Mouse (Mus musculus): ENCODE measurements at regions not wholly inside any gene's neighbourhood (a gene's known extent, or its start where the extent isn't known, plus 50 kb on each side); places are given as distances from the start of the nearest gene placed in this dataset.

DNA sequence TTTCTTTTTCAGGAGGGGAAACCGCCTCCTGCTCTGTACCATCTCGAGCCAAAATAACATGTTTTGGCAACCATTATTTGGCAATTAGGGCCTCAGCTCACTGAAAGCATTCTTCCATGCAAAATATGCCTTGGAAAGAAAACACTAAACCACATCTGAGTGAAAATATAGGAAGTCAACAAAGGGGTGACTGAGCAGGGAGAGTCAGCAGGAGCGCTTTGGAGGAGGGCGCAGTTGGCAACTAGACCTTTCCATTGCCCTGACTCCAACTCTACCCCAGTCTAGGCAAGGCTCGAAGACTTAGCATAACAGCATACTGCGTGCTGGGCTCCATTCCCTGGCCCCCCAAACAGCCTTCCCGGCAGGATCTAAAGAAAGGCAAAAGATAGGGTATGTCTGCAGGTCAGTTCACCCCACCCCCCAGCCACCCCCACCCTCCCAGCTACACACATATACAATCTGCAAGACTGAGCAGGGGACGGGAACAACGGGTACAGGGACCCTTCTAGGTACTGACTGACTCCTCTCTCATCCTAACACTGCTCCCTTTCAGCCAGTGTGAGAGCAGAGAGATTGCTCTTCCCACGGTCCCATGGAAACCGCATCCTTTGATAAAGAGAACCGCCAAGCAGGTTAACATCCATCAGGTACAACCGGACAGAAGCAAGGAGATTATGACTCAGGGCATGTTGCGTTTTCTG is 163.5 kb upstream of the Lef1 start:
- Histone ChIP-seq H3K27me3 (replicated peaks) (no peaks in the 10 kb centered on the region), H3K36me3 (replicated peaks) (no peaks in the 10 kb centered on the region), H3K4me3 (peak overlapping the region; percentile 35; the same call in 1 of the 2 replicates), H3K9me3 (no peaks in the 10 kb centered on the region), H3K4me1 (peaks cover 33% of the 10 kb centered on the region), H3K9ac (no peak overlapping the region), H3K4me2 (peak overlapping the region; percentile 71), H3K27ac (peak overlapping the region; percentile 87)
- WGBS = 57% methylated on average over 14 of the region's 14 CpGs
- ATAC-seq (replicated peaks) = peak; percentile 64

DNA sequence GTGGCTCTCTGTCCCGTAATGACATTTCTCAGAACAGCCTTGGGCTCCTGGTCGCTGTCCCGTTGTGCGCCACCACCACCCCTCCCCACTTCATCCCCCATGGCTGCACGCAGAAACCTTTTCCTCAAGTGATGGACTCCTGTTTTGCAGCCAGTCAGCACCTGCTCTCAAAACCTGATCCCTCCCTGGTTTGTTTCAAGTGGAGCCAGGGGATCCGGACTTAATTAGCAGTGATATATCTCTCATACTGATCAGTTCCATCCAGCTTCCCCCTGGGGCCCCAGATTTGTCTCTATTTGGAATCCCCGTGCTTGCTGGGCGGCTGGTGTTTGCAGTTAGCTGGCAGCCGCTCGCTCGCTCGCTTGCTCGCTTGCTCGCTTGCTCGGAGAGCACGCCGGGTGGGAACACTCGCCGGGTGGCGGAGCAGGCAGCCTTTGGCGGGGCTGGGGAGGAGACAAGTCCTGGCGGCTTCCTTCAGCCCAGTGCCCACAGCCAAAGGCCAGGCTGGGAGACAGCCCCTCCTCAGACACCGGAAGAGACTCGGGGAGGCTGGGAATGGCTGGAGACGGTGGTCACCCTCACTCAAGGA is 164.3 kb upstream of the Lef1 start:
- H3K4me2 ChIP-seq = peak overlapping the region; percentile 71
- WGBS = under 1% methylated on average over 25 of the region's 25 CpGs
- ATAC-seq (replicated peaks) = peak; percentile 87

DNA sequence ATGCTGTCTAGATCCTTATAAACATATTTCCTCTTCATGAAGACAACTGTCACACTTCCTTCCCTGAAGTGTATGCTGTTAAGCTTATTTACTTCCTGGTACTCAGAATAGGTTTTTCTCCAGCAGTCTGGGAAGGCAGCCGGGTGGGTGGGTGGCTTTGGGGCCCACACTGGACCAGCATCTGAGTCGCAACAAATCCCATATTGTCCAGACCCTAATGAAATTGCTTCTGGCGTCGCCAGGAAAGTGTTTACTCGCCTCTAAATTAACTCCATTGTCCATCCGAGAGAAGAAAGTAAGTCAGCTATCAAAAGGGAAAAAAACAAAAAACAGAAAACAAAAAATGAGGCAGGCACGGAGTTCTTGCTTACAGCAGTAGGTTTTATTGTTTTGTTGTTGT is 164.9 kb upstream of the Lef1 start:
- peak overlapping the region; percentile 87 for H3K27ac ChIP-seq
- no peak; the same call in 1 of the 2 replicates for ATAC-seq (replicated peaks)

More for the DNA sequence above, 164.3 kb upstream of the Lef1 start:
- peaks cover 33% of the 10 kb centered on the region for H3K4me1 ChIP-seq
- H3K9ac ChIP-seq = peak overlapping the region; percentile 37
- no peaks in the 10 kb centered on the region for H3K27me3 ChIP-seq (replicated peaks)
- H3K36me3 ChIP-seq (replicated peaks) = no peaks in the 10 kb centered on the region
- H3K4me3 ChIP-seq = peak overlapping the region; percentile 35
- H3K27ac ChIP-seq = peak overlapping the region; percentile 87
- no peaks in the 10 kb centered on the region for H3K9me3 ChIP-seq

DNA sequence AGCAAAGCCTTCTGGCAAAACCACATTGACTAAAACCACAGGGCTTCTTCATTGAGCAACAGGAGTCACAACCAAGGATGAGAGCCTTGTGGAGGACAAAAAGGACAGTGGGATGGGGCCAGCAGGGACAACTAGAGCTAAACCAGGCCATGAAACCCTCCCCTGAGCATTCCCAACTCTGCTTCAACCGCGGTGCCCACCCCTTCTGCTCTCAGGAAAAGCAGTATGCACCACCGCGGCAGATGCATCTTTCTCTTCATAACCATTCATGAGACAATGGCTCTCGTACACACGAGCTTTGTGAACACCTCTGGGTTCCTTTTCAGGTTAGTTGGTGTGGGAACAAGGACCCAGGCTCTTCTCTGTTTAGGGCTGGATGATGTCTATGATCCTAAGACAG is 166.0 kb upstream of the Lef1 start:
- whole genome bisulfite sequencing = 94% methylated on average over 6 of the region's 6 CpGs
- ATAC-seq (replicated peaks) = no peak
- Histone ChIP-seq H3K27me3 (replicated peaks) (no peaks in the 10 kb centered on the region), H3K4me1 (peaks cover 33% of the 10 kb centered on the region), H3K4me3 (no peak overlapping the region), H3K27ac (no peak overlapping the region), H3K4me2 (no peak overlapping the region), H3K9ac (no peak overlapping the region), H3K36me3 (replicated peaks) (no peaks in the 10 kb centered on the region), H3K9me3 (no peaks in the 10 kb centered on the region)

More for the DNA sequence above, 164.9 kb upstream of the Lef1 start:
- H3K9ac ChIP-seq = no peak overlapping the region
- H3K36me3 ChIP-seq (replicated peaks) = no peaks in the 10 kb centered on the region
- H3K4me3 ChIP-seq = peak overlapping the region; percentile 35
- peaks cover 33% of the 10 kb centered on the region for H3K4me1 ChIP-seq
- WGBS = 5% methylated on average over 7 of the region's 7 CpGs
- no peaks in the 10 kb centered on the region for H3K9me3 ChIP-seq
- H3K27me3 ChIP-seq (replicated peaks) = no peaks in the 10 kb centered on the region
- peak overlapping the region; percentile 71 for H3K4me2 ChIP-seq

DNA sequence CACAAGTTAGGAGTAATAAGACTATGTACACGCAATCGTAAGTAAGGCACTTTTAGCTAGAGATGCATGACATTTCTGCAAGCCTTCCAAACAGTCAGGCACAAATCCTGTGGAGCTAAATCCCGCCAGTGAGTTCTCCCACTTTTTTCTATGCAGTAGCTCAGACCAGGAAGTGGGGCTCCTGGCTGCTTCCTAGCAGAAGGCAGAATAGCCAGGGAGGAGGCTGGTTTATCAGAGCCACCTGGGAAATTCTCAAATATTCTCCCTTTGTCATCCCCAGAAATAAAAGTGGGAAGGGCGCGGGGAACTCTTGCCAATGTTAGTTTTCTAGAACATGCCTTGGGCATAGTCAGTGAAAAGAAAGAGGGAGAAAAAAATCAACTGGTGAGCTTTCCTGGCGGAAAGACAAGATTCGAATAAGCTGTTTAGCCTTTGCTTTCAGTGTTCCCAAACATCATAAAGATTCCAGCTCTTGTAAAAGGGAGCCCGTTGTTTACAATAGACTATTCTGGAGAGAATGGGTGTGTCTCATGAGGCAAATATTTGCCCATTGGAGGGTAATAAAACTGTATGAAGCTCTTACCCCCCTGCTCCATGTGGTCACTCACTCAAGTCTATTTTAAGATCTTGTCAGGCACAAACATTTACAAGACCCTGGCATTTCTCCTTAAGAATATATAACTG is 167.2 kb upstream of the Lef1 start:
- no peaks in the 10 kb centered on the region for H3K36me3 ChIP-seq (replicated peaks)
- no peak overlapping the region for H3K4me3 ChIP-seq
- H3K4me1 ChIP-seq = peaks cover 33% of the 10 kb centered on the region
- no peak overlapping the region for H3K9ac ChIP-seq
- H3K27me3 ChIP-seq (replicated peaks) = no peaks in the 10 kb centered on the region
- no peak overlapping the region for H3K27ac ChIP-seq
- H3K9me3 ChIP-seq = no peaks in the 10 kb centered on the region
- ATAC-seq (replicated peaks) = no peak
- 74% methylated on average over 8 of the region's 8 CpGs for WGBS
- H3K4me2 ChIP-seq = no peak overlapping the region

DNA sequence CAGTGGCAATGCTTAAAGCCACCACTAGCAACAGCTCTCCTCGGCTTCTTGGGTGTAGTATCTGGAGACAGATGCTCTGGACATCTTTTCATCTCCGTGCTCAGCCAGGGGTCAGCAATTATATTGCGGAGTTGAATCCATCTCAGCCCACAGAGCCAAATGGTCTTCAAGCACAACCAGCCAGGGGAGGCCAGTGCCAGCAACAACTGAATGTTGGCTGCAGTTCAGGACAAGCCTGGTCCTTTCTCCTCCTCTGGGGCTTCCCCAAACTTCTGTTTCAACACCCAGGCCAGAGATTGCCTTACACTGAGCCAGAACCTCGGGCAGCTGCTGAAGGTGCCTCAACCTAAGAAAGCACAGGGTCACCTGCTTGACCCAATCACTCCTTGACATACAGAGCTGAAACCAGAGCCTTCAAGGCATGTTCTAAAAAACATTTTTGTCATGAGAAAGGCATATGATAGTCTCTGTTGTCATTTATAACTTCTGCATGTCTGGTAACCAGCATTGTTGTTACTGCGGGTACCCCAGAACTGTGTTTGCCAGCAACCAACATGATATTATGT is 169.9 kb upstream of the Lef1 start:
- no peaks in the 10 kb centered on the region for H3K9me3 ChIP-seq
- H3K4me2 ChIP-seq = no peak overlapping the region
- H3K4me1 ChIP-seq = peaks cover 17% of the 10 kb centered on the region
- no peak for ATAC-seq (replicated peaks)
- no peak overlapping the region for H3K4me3 ChIP-seq
- H3K36me3 ChIP-seq (replicated peaks) = no peaks in the 10 kb centered on the region
- WGBS = 81% methylated on average over 5 of the region's 5 CpGs
- no peak overlapping the region for H3K9ac ChIP-seq
- no peaks in the 10 kb centered on the region for H3K27me3 ChIP-seq (replicated peaks)
- no peak overlapping the region for H3K27ac ChIP-seq

DNA sequence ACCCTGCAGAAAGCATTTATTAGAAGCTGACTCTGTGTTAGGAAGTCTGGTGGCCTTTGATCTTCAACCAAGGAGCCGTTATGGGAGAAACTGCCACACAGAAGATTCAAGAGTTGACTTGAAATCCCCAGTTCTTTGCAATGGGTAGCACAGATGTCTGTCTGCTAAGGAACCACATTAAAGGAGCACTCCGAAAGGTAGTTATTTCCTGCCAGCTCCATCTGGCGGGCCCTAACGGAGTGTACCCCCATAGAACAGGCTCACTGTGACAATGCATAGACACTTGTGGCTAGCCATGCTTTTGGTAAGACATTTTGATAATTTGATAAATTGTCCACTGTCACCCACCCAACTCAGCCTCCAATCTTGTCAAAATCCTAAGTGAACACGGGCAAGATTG is 173.3 kb upstream of the Lef1 start:
- no peak overlapping the region for H3K9ac ChIP-seq
- no peaks in the 10 kb centered on the region for H3K9me3 ChIP-seq
- peaks cover 4% of the 10 kb centered on the region; the same call in 1 of the 2 replicates for H3K4me1 ChIP-seq
- H3K27me3 ChIP-seq (replicated peaks) = no peaks in the 10 kb centered on the region
- no peak overlapping the region for H3K4me3 ChIP-seq
- H3K4me2 ChIP-seq = no peak overlapping the region
- ATAC-seq (replicated peaks) = no peak
- H3K27ac ChIP-seq = no peak overlapping the region
- 74% methylated on average over 5 of the region's 5 CpGs for WGBS
- H3K36me3 ChIP-seq (replicated peaks) = no peaks in the 10 kb centered on the region

DNA sequence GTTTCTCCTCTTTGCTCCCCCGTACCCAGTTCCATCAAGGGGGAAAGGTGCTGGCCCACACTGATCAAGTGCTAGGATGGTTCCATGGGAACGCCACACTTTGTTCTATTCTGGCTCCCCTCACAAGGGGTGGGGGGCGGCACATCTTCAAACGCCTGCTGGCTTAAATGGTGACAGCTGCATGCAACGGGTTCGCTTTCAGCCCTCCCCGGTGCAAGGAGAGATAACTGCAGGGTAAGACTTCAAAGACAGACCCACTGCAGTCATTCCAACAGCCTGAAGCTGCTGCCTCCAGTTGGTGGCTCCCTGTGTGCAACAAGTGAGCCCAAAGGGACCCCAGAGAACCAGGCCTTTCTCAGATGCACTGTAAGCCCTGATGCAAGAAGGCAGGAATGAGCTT is 173.9 kb upstream of the Lef1 start:
- H3K36me3 ChIP-seq (replicated peaks) = no peaks in the 10 kb centered on the region
- ATAC-seq (replicated peaks) = no peak; the same call in 1 of the 2 replicates
- no peak overlapping the region for H3K4me2 ChIP-seq
- 36% methylated on average over 7 of the region's 7 CpGs for WGBS
- H3K9ac ChIP-seq = no peak overlapping the region
- H3K4me1 ChIP-seq = peaks cover 4% of the 10 kb centered on the region; the same call in 1 of the 2 replicates
- H3K27me3 ChIP-seq (replicated peaks) = no peaks in the 10 kb centered on the region
- H3K9me3 ChIP-seq = no peaks in the 10 kb centered on the region
- H3K27ac ChIP-seq = no peak overlapping the region
- no peak overlapping the region for H3K4me3 ChIP-seq

DNA sequence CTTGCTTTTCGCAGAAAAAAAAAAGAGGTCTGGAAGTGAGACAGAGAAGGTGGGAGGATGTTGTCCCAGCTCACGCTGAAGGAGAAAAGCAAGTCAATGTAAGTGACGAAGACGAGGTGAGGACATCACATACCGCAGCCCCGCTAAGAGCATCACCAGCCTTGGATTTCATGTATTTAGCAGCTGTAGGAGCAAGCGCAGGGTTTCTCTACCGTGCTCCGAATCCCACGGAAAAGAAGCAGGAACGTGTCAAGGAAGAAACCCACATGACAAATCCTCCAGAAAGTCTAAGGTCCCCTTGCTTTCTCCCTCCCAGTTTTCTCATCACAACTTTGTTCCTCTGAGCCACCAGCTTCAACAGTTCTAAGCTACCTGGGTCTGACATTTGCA is 174.3 kb upstream of the Lef1 start:
- Histone ChIP-seq H3K4me1 (peaks cover 4% of the 10 kb centered on the region; the same call in 1 of the 2 replicates), H3K27ac (no peak overlapping the region)

DNA sequence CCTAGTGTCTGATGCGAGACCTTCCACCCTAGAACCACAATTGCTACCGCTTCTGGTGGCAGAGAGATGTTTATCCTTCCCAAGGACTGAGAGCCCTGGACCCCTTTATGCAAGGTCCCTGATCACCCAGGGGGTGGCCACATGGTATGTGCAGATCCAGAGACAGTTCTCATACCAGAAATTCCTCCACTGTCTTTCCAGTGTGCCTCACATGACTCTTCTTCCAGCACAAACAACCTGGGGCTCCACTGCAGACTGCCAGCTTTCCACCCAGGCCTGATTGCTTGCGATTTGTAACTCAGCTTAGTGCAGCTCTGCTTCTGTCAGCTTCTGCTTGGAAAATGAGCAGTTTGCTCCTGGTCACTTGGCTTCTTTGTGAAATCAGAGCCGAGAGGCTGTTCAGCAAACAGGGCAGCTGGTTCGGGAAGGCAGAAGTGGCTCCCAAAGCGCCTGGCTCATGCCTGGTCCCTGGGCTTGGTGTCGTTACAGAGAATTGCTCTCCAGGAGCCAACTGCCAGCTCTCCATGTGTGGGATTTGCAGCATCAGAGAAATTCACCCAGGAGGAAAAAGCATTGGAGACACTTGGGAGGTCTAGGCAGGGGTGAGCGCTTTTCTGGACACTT is 174.9 kb upstream of the Lef1 start:
- ATAC-seq (replicated peaks) = no peak
- Histone ChIP-seq H3K27me3 (replicated peaks) (no peaks in the 10 kb centered on the region), H3K4me3 (no peak overlapping the region), H3K4me1 (peaks cover 4% of the 10 kb centered on the region; the same call in 1 of the 2 replicates), H3K9ac (no peak overlapping the region), H3K36me3 (replicated peaks) (no peaks in the 10 kb centered on the region), H3K27ac (no peak overlapping the region), H3K9me3 (no peaks in the 10 kb centered on the region), H3K4me2 (no peak overlapping the region)
- 71% methylated on average over 8 of the region's 8 CpGs for WGBS

More for the DNA sequence above, 174.3 kb upstream of the Lef1 start:
- ATAC-seq (replicated peaks) = no peak
- Histone ChIP-seq H3K4me3 (no peak overlapping the region), H3K36me3 (replicated peaks) (no peaks in the 10 kb centered on the region), H3K27me3 (replicated peaks) (no peaks in the 10 kb centered on the region), H3K9me3 (no peaks in the 10 kb centered on the region), H3K9ac (no peak overlapping the region), H3K4me2 (no peak overlapping the region)
- WGBS = 83% methylated on average over 11 of the region's 11 CpGs

DNA sequence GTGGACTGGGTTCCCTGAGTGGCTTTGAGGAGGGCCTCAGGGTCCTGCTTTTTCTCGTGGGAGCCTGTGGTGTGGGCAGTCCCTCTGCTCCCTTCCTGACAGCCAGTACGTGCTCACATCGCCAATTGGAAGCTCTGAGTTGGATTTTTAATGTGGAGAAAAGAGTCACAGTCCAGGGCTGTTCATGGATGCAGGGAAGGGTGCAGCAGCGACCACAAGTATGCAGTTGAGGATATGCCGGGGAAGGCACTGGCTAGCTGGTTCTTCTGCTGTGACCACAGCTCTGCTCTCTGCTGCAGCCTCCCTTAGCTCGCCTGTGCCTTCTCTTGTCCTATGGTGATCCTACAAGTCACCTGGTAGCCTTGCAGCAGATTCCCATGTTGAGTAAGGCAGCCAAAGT is 177.5 kb upstream of the Lef1 start:
- no peak overlapping the region for H3K4me3 ChIP-seq
- no peaks in the 10 kb centered on the region for H3K36me3 ChIP-seq (replicated peaks)
- no peak for ATAC-seq (replicated peaks)
- H3K4me1 ChIP-seq = peaks cover 4% of the 10 kb centered on the region; the same call in 1 of the 2 replicates
- H3K4me2 ChIP-seq = no peak overlapping the region
- no peaks in the 10 kb centered on the region for H3K9me3 ChIP-seq
- no peak overlapping the region for H3K27ac ChIP-seq
- H3K27me3 ChIP-seq (replicated peaks) = no peaks in the 10 kb centered on the region
- H3K9ac ChIP-seq = no peak overlapping the region
- 78% methylated on average over 6 of the region's 6 CpGs for WGBS

DNA sequence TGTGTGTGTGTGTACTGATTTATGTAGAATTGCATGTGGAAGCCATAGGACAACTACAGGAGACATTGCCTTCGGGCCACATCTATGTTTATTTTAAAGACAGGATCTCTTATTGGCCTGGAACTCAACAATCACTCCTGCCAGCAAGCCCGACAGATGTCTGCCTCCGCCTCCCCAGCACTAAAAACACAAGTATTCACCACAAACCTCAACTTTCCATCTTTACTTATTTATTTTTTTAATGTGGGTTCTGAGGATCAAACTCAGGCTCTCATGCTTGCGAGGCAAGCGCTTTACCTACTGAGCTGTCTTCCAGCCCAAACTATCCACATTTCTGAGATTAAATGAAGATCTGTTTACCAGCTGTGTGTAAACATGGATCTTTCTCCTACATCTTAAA is 178.0 kb upstream of the Lef1 start:
- 94% methylated on average over 5 of the region's 5 CpGs for WGBS
- no peak overlapping the region for H3K27ac ChIP-seq
- H3K4me2 ChIP-seq = no peak overlapping the region
- H3K27me3 ChIP-seq (replicated peaks) = no peaks in the 10 kb centered on the region
- no peak overlapping the region for H3K9ac ChIP-seq
- no peaks in the 10 kb centered on the region for H3K9me3 ChIP-seq
- no peak for ATAC-seq (replicated peaks)
- peaks cover 4% of the 10 kb centered on the region; the same call in 1 of the 2 replicates for H3K4me1 ChIP-seq
- no peaks in the 10 kb centered on the region for H3K36me3 ChIP-seq (replicated peaks)
- no peak overlapping the region for H3K4me3 ChIP-seq

All from midbrain, embryonic 15.5 days (tissue).